ENCODE assay signal across 8 mouse cellular contexts in genomic region chr2:118540691-118541117, GRCm38 (mm10). TPM values are rescaled to one million over a fixed set of nuclear protein-coding genes. Genes with fewer than 3 reads are reported as not detected.
DNase-seq lines count a peak whose midpoint lies in the region; ATAC-seq lines count a peak whose summit lies in the region.

No protein-coding gene starts in this region.

- H3K4me3 ChIP-seq in neural tube, embryonic 13.5 days = no peak overlapping the region

- H3K4me1 ChIP-seq in neural tube, embryonic 13.5 days (replicated peaks) = peaks cover 74% of the 10 kb centered on the region

- WGBS in neural tube, embryonic 13.5 days = 52% methylated on average over 6 of the region's 6 CpGs

- DNase-seq in left cerebral cortex, postnatal 25 days (ENCODE audit: low spot score in 2 of 2) = peak; percentile 33 to 65
- DNase-seq in left cerebral cortex, postnatal 4 days = no peak
- DNase-seq in cerebellum, postnatal 25 days = peak; percentile 75
- peak; percentile 42 to 71 for DNase-seq in heart, postnatal 36 days
- peak; percentile 42 for DNase-seq in liver
- no peak for DNase-seq in urinary bladder, postnatal 10 days (ENCODE audit: low spot score)

- no peak for ATAC-seq in neural tube, embryonic 13.5 days (ENCODE audit: low read depth)
- no peak for ATAC-seq in inflammation-experienced regulatory T-cells, adult 6 months

- no peaks in the 10 kb centered on the region for H3K9me3 ChIP-seq in neural tube, embryonic 13.5 days

- H3K27me3 ChIP-seq in neural tube, embryonic 13.5 days = no peaks in the 10 kb centered on the region; the same call in none of the 2 replicates

- H3K9ac ChIP-seq in neural tube, embryonic 13.5 days = 0 out of 2 replicates have a peak overlapping the region, but pooled peaks have one; percentile 22

- H3K27ac ChIP-seq in neural tube, embryonic 13.5 days (replicated peaks) = peak overlapping the region; percentile 59

- 0 out of 2 replicates have a peak, but pooled peaks cover 5% of the 10 kb centered on the region for H3K36me3 ChIP-seq in neural tube, embryonic 13.5 days

- H3K4me2 ChIP-seq in neural tube, embryonic 13.5 days = no peak overlapping the region

- intact Hi-C loops in left cerebral cortex, postnatal 25 days (cut with DNase I) = no loop called here
- intact Hi-C loops in left cerebral cortex, postnatal 4 days (cut with DNase I) = no loop called here
- intact Hi-C loops in heart, postnatal 36 days (cut with DNase I) = no loop called here

RNA-seq across cellular contexts. Expression of gene Bmf, which starts 8.8 kb away (rescaled TPM):
- total RNA-seq in left cerebral cortex, postnatal 25 days (2021) = 1 to 10 TPM; 2.3 to 4.1 TPM
- 1 to 10 TPM; 5.7 to 6.0 TPM for total RNA-seq in left cerebral cortex, postnatal 4 days (2021)
- 1 to 10 TPM; 6.7 to 8.2 TPM for total RNA-seq in heart, postnatal 36 days (2021)
- 3.3 and 4.6 TPM in 2 replicates for polyA plus RNA-seq in neural tube, embryonic 13.5 days (2015; fragmentation: Nextera tagmentation; extraction: Ambion mirVana)
- polyA plus RNA-seq in inflammation-experienced regulatory T-cells, adult 6 months (2017; shearing (Covaris generic)) = 1 to 10 TPM in 2 of 3 experiments, under 1 TPM in 1; 0.81 to 2.8 (median 1.7) TPM

RNA-seq across cellular contexts. Expression of gene Bub1b, which starts 57.3 kb away (rescaled TPM):
- total RNA-seq in left cerebral cortex, postnatal 25 days (2021) = 1 to 10 TPM; 1.1 to 1.2 TPM
- 1 to 10 TPM; 5.7 to 5.9 TPM for total RNA-seq in left cerebral cortex, postnatal 4 days (2021)
- total RNA-seq in heart, postnatal 36 days (2021) = 1 to 10 TPM; 1.4 to 1.8 TPM
- polyA plus RNA-seq in neural tube, embryonic 13.5 days (2015; fragmentation: Nextera tagmentation; extraction: Ambion mirVana) = 14.9 and 16.7 TPM in 2 replicates
- 10 to 100 TPM in 1 of 3 experiments, 1 to 10 TPM in 2; 5.4 to 49.0 (median 9.4) TPM for polyA plus RNA-seq in inflammation-experienced regulatory T-cells, adult 6 months (2017; shearing (Covaris generic))

Comparison
In these comparisons a context has a peak if more than half of its experiments do, and no peak if none do; other contexts are left out.
1. DNase-seq: peak in left cerebral cortex, postnatal 25 days (2 of 2), cerebellum, postnatal 25 days (2 of 2), heart, postnatal 36 days (2 of 2) and liver (single experiment); none in left cerebral cortex, postnatal 4 days (single experiment) and urinary bladder, postnatal 10 days (single experiment).